Mouse (Mus musculus) lung, embryonic 16.5 days (tissue): Measurements from ENCODE around the gene Znfx1. TPM values are rescaled to one million over a fixed set of nuclear protein-coding genes. Genes with fewer than 3 reads are reported as not detected.

Experiments
- ATAC-seq: fragments of 200-750 bp; cut with Nextera tagmentation; 2 replicates; pipeline ENCODE4 v1.8.0; 2017; ENCODE audit warnings: low read depth, mild to moderate bottlenecking, moderate library complexity
- H3K27ac ChIP-seq: fragments of 300-500 bp; sonication (generic); 2 replicates; pipeline ENCODE4 v1.5.1; 2014; ENCODE audit warnings: mild to moderate bottlenecking, control low read depth, low read length
- H3K27me3 ChIP-seq: fragments of 300-500 bp; sonication (generic); 2 replicates; pipeline ENCODE4 v1.6.1; 2014; ENCODE audit warnings: low read depth, low read length, mixed read lengths; ENCODE audit not compliant: control insufficient read depth, insufficient read depth
- H3K36me3 ChIP-seq: fragments of 300-500 bp; sonication (generic); 2 replicates; pipeline ENCODE4 v1.6.1; 2014; ENCODE audit warnings: low read length; ENCODE audit not compliant: control insufficient read depth, insufficient read depth
- H3K4me1 ChIP-seq: fragments of 300-500 bp; sonication (generic); replicated peaks from 2 replicates; pipeline ENCODE4 v1.6.1; 2014; ENCODE audit warnings: low read length, mixed read lengths; ENCODE audit not compliant: control insufficient read depth, insufficient read depth
- H3K4me2 ChIP-seq: fragments of 300-500 bp; sonication (generic); 2 replicates; pipeline ENCODE4 v1.6.1; 2014; ENCODE audit warnings: low read depth, low read length, control low read depth
- H3K4me3 ChIP-seq: fragments of 300-500 bp; sonication (generic); 2 replicates; pipeline ENCODE4 v1.5.1; 2014; ENCODE audit warnings: mild to moderate bottlenecking, low read length, control low read depth
- H3K9ac ChIP-seq: fragments of 300-500 bp; sonication (generic); 2 replicates; pipeline ENCODE4 v1.6.1; 2014; ENCODE audit warnings: low read length, control low read depth
- H3K9me3 ChIP-seq: fragments of 300-500 bp; sonication (generic); 2 replicates; pipeline ENCODE4 v1.6.1; 2016; ENCODE audit warnings: low read length; ENCODE audit not compliant: control insufficient read depth
- WGBS: fragments of 180-500 bp; shearing (Covaris S2); extraction: QIAGEN DNeasy Blood & Tissue Kit; methylation state at CpG from one replicate; pipeline ENCODE4 v1.1.7; 2014; 5-methylcytosine and 5-hydroxymethylcytosine counted together
- polyA plus RNA-seq: library from polyadenylated mRNA; unstranded; fragments of >200 nt; fragmentation: Nextera tagmentation; extraction: Ambion mirVana; gene quantifications from 2 replicates; pipeline ENCODE4 v1.2.1, GENCODE M21; 2015

The Znfx1 gene
- polyA plus RNA-seq, 1 experiment from 2014 or later: 8.9 TPM

- Histone ChIP-seq H3K4me3 (peak overlapping the region; percentile 96), H3K9ac (peak overlapping the region; percentile 97), H3K36me3 (no peaks in the 10 kb centered on the region), H3K27ac (peak overlapping the region; percentile 98), H3K4me2 (peak overlapping the region; percentile 82), H3K4me1 (peaks cover 34% of the 10 kb centered on the region), H3K27me3 (no peaks in the 10 kb centered on the region), H3K9me3 (no peaks in the 10 kb centered on the region)
- 2% methylated on average over 28 of the region's 28 CpGs for WGBS
- no peak; the same call in 1 of the 2 replicates for ATAC-seq
These were observed 67.6 kb downstream of the Znfx1 start for GRCm38 (mm10) chr2:166995021-166995795.

GRCm38 (mm10) chr2:166991945-166992344, 70.9 kb downstream of the Znfx1 start:
- H3K9ac ChIP-seq: no peak overlapping the region
- H3K4me2 ChIP-seq: no peak overlapping the region
- no peak overlapping the region for H3K27ac ChIP-seq
- H3K4me1 ChIP-seq: peaks cover 34% of the 10 kb centered on the region
- no peak for ATAC-seq
- no peaks in the 10 kb centered on the region for H3K9me3 ChIP-seq
- no peaks in the 10 kb centered on the region for H3K36me3 ChIP-seq
- no peaks in the 10 kb centered on the region for H3K27me3 ChIP-seq
- H3K4me3 ChIP-seq: no peak overlapping the region

GRCm38 (mm10) chr2:166990861-166991260, 72.0 kb downstream of the Znfx1 start:
- Histone ChIP-seq H3K4me2 (no peak overlapping the region), H3K4me1 (peaks cover 30% of the 10 kb centered on the region), H3K27ac (no peak overlapping the region), H3K36me3 (no peaks in the 10 kb centered on the region), H3K4me3 (no peak overlapping the region), H3K9ac (no peak overlapping the region), H3K27me3 (no peaks in the 10 kb centered on the region), H3K9me3 (no peaks in the 10 kb centered on the region)
- WGBS: 66% methylated on average over 7 of the region's 7 CpGs
- ATAC-seq: no peak

Other genes with a start within 250 kb of the Znfx1 start
- 106 and 118 TPM in 2 replicates for gene Cse1l, start 157.0 kb downstream of the Znfx1 start, polyA plus RNA-seq
- 79.6 and 86.8 TPM in 2 replicates for gene Stau1, start 66.7 kb downstream of the Znfx1 start, polyA plus RNA-seq
- gene Ddx27, start 47.8 kb downstream of the Znfx1 start, polyA plus RNA-seq: 40.5 and 43.6 TPM in 2 replicates
- gene Kcnb1, start 127.1 kb upstream of the Znfx1 start, polyA plus RNA-seq: 0.45 and 0.65 TPM in 2 replicates
- gene Ptgis, start 177.6 kb upstream of the Znfx1 start, polyA plus RNA-seq: 14.4 and 15.8 TPM in 2 replicates